Mouse (Mus musculus): ENCODE measurements around the gene Irf6.

DNA sequence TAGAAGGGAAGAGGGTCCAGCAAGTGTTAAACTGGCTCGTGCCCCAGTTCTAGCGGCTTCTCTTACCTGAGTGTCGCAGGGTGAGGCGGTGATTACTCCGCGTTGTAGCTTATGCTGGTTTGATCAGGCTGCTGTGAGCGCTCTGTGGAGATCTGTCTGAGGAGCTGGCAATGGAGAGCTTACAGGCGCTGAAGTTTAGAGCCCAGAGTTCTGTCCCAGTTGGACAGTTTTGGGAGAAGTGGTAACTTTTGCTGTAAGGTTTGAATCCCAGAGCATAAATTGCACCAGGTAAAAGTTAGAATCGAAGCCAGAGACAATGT, 20.9 kb downstream of the Irf6 start:
- TF ChIP-seq CTCF (IDR thresholded peaks at IDR 0.05; ENCODE audit: insufficient read depth, low read length): no peak
- TF ChIP-seq POLR2A (IDR thresholded peaks at IDR 0.05; ENCODE audit: borderline replicate concordance, extremely low read depth, low read depth, low read length): no peak

Measured in lung, adult 2 months (tissue).